Mouse (Mus musculus): ENCODE measurements around the gene Layn. TPM values are rescaled to one million over a fixed set of nuclear protein-coding genes. Genes with fewer than 3 reads are reported as not detected.

The Layn gene
- polyA plus RNA-seq, 1 experiment = 1.8 TPM

- H3K36me3 ChIP-seq (ENCODE audit: control insufficient read depth, insufficient read depth, low read length) = no peaks in the 10 kb centered on the region
Measured at GRCm38 (mm10) chr9:51020351-51020750, 56.5 kb downstream of the Layn start.

GRCm38 (mm10) chr9:51019670-51020069 lies 57.2 kb downstream of the Layn start:
- DNase-seq (ENCODE audit: low read depth in 1 of 2, low spot score in 2 of 2) = no peak
- H3K27ac ChIP-seq (ENCODE audit: insufficient read depth, low read length) = no peak overlapping the region
- no peak for TF ChIP-seq CTCF (IDR thresholded peaks at IDR 0.05; ENCODE audit: extremely low read depth, insufficient read depth, insufficient read length, insufficient replicate concordance)
- no peak for TF ChIP-seq POLR2A (IDR thresholded peaks at IDR 0.05; ENCODE audit: low read depth, low read length)
- peaks cover 2% of the 10 kb centered on the region; the same call in 1 of the 2 replicates for H3K4me1 ChIP-seq (ENCODE audit: control insufficient read depth, insufficient read depth, insufficient read length)
- H3K27me3 ChIP-seq (ENCODE audit: control insufficient read depth, insufficient read depth, low read length) = no peaks in the 10 kb centered on the region
- H3K4me3 ChIP-seq (ENCODE audit: extremely low read depth, insufficient read depth, insufficient read length) = no peak overlapping the region
- H3K36me3 ChIP-seq (ENCODE audit: control insufficient read depth, insufficient read depth, low read length) = no peaks in the 10 kb centered on the region
- 60% methylated on average over 7 of the region's 7 CpGs for WGBS

More at GRCm38 (mm10) chr9:51020351-51020750, 56.5 kb downstream of the Layn start:
- Histone ChIP-seq H3K4me1 (ENCODE audit: control insufficient read depth, insufficient read depth, insufficient read length) (peaks cover 2% of the 10 kb centered on the region; the same call in 1 of the 2 replicates), H3K27ac (ENCODE audit: insufficient read depth, low read length) (no peak overlapping the region), H3K4me3 (ENCODE audit: extremely low read depth, insufficient read depth, insufficient read length) (no peak overlapping the region), H3K27me3 (ENCODE audit: control insufficient read depth, insufficient read depth, low read length) (no peaks in the 10 kb centered on the region)
- TF ChIP-seq CTCF (IDR thresholded peaks at IDR 0.05; ENCODE audit: extremely low read depth, insufficient read depth, insufficient read length, insufficient replicate concordance) (no peak), POLR2A (IDR thresholded peaks at IDR 0.05; ENCODE audit: low read depth, low read length) (no peak)
- WGBS = 10% methylated on average over 3 of the region's 3 CpGs
- no peak for DNase-seq (ENCODE audit: low read depth in 1 of 2, low spot score in 2 of 2)

- TF ChIP-seq POLR2A (IDR thresholded peaks at IDR 0.05; ENCODE audit: low read depth, low read length) (no peak), CTCF (IDR thresholded peaks at IDR 0.05; ENCODE audit: extremely low read depth, insufficient read depth, insufficient read length, insufficient replicate concordance) (no peak)
- H3K4me1 ChIP-seq (ENCODE audit: control insufficient read depth, insufficient read depth, insufficient read length) = peaks cover 2% of the 10 kb centered on the region; the same call in 1 of the 2 replicates
- no peaks in the 10 kb centered on the region for H3K27me3 ChIP-seq (ENCODE audit: control insufficient read depth, insufficient read depth, low read length)
- no peaks in the 10 kb centered on the region for H3K36me3 ChIP-seq (ENCODE audit: control insufficient read depth, insufficient read depth, low read length)
- 46% methylated on average over 4 of the region's 4 CpGs for WGBS
- H3K4me3 ChIP-seq (ENCODE audit: extremely low read depth, insufficient read depth, insufficient read length) = no peak overlapping the region
- DNase-seq (ENCODE audit: low read depth in 1 of 2, low spot score in 2 of 2) = no peak
- H3K27ac ChIP-seq (ENCODE audit: insufficient read depth, low read length) = no peak overlapping the region
Measured at GRCm38 (mm10) chr9:51015732-51016131, 61.2 kb downstream of the Layn start.

GRCm38 (mm10) chr9:51013644-51014043 lies 63.2 kb downstream of the Layn start:
- TF ChIP-seq CTCF (IDR thresholded peaks at IDR 0.05; ENCODE audit: extremely low read depth, insufficient read depth, insufficient read length, insufficient replicate concordance) (no peak), POLR2A (IDR thresholded peaks at IDR 0.05; ENCODE audit: low read depth, low read length) (no peak)
- Histone ChIP-seq H3K4me1 (ENCODE audit: control insufficient read depth, insufficient read depth, insufficient read length) (no peaks in the 10 kb centered on the region; the same call in 1 of the 2 replicates), H3K4me3 (ENCODE audit: extremely low read depth, insufficient read depth, insufficient read length) (no peak overlapping the region), H3K36me3 (ENCODE audit: control insufficient read depth, insufficient read depth, low read length) (no peaks in the 10 kb centered on the region), H3K27ac (ENCODE audit: insufficient read depth, low read length) (no peak overlapping the region), H3K27me3 (ENCODE audit: control insufficient read depth, insufficient read depth, low read length) (no peaks in the 10 kb centered on the region)
- 80% methylated on average over 1 of the region's 1 CpGs for WGBS
- no peak for DNase-seq (ENCODE audit: low read depth in 1 of 2, low spot score in 2 of 2)

GRCm38 (mm10) chr9:51009656-51009950 lies 67.3 kb downstream of the Layn start:
- no peaks in the 10 kb centered on the region for H3K27me3 ChIP-seq (ENCODE audit: control insufficient read depth, insufficient read depth, low read length)
- H3K36me3 ChIP-seq (ENCODE audit: control insufficient read depth, insufficient read depth, low read length) = no peaks in the 10 kb centered on the region
- H3K4me3 ChIP-seq (ENCODE audit: extremely low read depth, insufficient read depth, insufficient read length) = no peak overlapping the region
- TF ChIP-seq POLR2A (IDR thresholded peaks at IDR 0.05; ENCODE audit: low read depth, low read length) (no peak), CTCF (IDR thresholded peaks at IDR 0.05; ENCODE audit: extremely low read depth, insufficient read depth, insufficient read length, insufficient replicate concordance) (no peak)
- 25% methylated on average over 6 of the region's 6 CpGs for WGBS
- no peak overlapping the region for H3K27ac ChIP-seq (ENCODE audit: insufficient read depth, low read length)
- H3K4me1 ChIP-seq (ENCODE audit: control insufficient read depth, insufficient read depth, insufficient read length) = no peaks in the 10 kb centered on the region; the same call in 1 of the 2 replicates
- DNase-seq (ENCODE audit: low read depth in 1 of 2, low spot score in 2 of 2) = no peak

GRCm38 (mm10) chr9:51008841-51009655 lies 67.8 kb downstream of the Layn start, which contains the start of gene Sik2:
TSS of gene Sik2 (minus strand) at chr9:51009073.
- Histone ChIP-seq H3K4me1 (ENCODE audit: control insufficient read depth, insufficient read depth, insufficient read length) (no peaks in the 10 kb centered on the region; the same call in 1 of the 2 replicates), H3K36me3 (ENCODE audit: control insufficient read depth, insufficient read depth, low read length) (no peaks in the 10 kb centered on the region), H3K27ac (ENCODE audit: insufficient read depth, low read length) (peak within 1 kb of the TSS; percentile 96), H3K27me3 (ENCODE audit: control insufficient read depth, insufficient read depth, low read length) (no peaks in the 10 kb centered on the region), H3K4me3 (ENCODE audit: extremely low read depth, insufficient read depth, insufficient read length) (peak within 1 kb of the TSS; percentile 97)
- TF ChIP-seq CTCF (IDR thresholded peaks at IDR 0.05; ENCODE audit: extremely low read depth, insufficient read depth, insufficient read length, insufficient replicate concordance) = peak; percentile 95
- peak; percentile 72 for TF ChIP-seq POLR2A (IDR thresholded peaks at IDR 0.05; ENCODE audit: low read depth, low read length)
- 1% methylated on average over 76 of the region's 85 CpGs for WGBS
- peak; percentile 84 to 90 for DNase-seq (ENCODE audit: low read depth in 1 of 2, low spot score in 2 of 2)

All from spleen, adult 2 months (tissue).